Mouse (Mus musculus): ENCODE data around the gene Cbwd1. TPM values are rescaled to one million over a fixed set of nuclear protein-coding genes. Genes with fewer than 3 reads are reported as not detected.
A peak's percentile ranks its signal among the peaks of the same experiment; 100 is the strongest.

Gene Cbwd1
- polyA plus RNA-seq, 1 experiment from 2014 or later, result 19.8 TPM

GRCm38 (mm10) chr19:24966203-24966602, 4.8 kb upstream of the Cbwd1 start:
- no peak overlapping the region for H3K27ac ChIP-seq
- WGBS, result 85% methylated on average over 2 of the region's 2 CpGs

DNA sequence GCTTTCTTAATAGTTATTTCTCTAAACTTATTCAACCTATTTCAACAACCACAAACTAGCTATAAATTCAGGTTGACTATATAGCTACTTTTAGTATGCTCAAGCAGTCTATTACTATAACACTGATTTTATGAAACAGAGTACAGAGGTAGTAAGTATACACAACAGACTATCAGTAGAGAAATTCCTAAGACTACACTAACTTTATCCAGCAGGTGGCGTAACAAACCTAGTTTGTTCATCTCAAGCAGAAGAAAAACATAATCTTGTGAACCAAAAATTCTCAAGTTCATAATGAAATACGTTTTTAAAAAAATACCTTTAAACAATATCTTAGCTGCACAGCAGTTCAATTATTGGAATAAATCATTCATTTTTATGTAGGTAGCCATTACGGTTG, 2.9 kb downstream of the Cbwd1 start:
- H3K27ac ChIP-seq, result no peak overlapping the region
- H3K36me3 ChIP-seq, result peaks cover 16% of the 10 kb centered on the region
- H3K9me3 ChIP-seq (replicated peaks), result no peaks in the 10 kb centered on the region
- WGBS, result 40% methylated on average over 3 of the region's 3 CpGs
- no peak for ATAC-seq (ENCODE audit: low FRiP score)
- no peak overlapping the region for H3K9ac ChIP-seq
- no peaks in the 10 kb centered on the region for H3K27me3 ChIP-seq
- peaks cover 10% of the 10 kb centered on the region for H3K4me1 ChIP-seq
- no peak overlapping the region for H3K4me3 ChIP-seq
- no peak overlapping the region for H3K4me2 ChIP-seq (replicated peaks)

More at GRCm38 (mm10) chr19:24966203-24966602, 4.8 kb upstream of the Cbwd1 start:
- Histone ChIP-seq H3K4me2 (replicated peaks) (no peak overlapping the region), H3K4me3 (no peak overlapping the region), H3K9ac (no peak overlapping the region), H3K4me1 (no peaks in the 10 kb centered on the region), H3K9me3 (replicated peaks) (no peaks in the 10 kb centered on the region), H3K27me3 (no peaks in the 10 kb centered on the region), H3K36me3 (no peaks in the 10 kb centered on the region)
- no peak for ATAC-seq (ENCODE audit: low FRiP score)

DNA sequence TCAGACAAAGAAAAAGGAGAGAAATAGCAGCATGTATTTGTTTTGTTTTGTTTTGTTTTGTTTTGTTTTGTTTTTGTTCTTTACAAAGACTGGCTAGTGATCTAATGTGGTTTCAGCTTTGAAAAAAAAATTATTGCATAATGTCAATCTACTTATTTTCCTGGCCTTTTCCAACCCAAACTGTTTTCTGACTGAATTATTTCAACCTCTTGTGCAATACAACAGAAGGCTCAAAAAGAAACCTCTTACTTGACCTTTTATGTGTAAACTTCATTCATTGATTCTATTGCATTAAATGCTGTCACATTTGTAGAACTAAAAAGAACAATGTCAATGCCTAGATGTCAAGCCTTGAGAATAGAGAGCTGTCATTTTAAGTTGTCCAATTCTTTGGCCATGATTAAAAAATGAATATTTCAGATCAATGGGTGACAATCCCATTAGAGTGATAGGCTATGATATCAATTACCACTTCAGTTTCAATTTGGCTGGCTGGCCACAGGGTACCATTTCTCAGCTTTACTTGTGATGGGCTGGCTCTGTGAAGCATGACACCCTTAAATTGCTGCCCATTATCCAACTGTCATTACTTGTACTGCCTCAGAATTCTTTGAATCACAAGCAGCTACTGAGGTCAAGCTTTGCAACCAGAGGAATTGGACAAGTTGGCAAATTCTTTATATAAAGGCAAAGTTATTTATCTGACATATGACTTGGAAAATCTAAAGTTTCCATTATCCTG, 15.7 kb downstream of the Cbwd1 start:
- Histone ChIP-seq H3K27ac (no peak overlapping the region), H3K4me2 (replicated peaks) (no peak overlapping the region), H3K27me3 (no peaks in the 10 kb centered on the region), H3K9me3 (replicated peaks) (no peaks in the 10 kb centered on the region), H3K36me3 (0 out of 2 replicates have a peak, but pooled peaks cover 2% of the 10 kb centered on the region), H3K9ac (no peak overlapping the region), H3K4me1 (no peaks in the 10 kb centered on the region), H3K4me3 (no peak overlapping the region)
- no peak for ATAC-seq (ENCODE audit: low FRiP score)

DNA sequence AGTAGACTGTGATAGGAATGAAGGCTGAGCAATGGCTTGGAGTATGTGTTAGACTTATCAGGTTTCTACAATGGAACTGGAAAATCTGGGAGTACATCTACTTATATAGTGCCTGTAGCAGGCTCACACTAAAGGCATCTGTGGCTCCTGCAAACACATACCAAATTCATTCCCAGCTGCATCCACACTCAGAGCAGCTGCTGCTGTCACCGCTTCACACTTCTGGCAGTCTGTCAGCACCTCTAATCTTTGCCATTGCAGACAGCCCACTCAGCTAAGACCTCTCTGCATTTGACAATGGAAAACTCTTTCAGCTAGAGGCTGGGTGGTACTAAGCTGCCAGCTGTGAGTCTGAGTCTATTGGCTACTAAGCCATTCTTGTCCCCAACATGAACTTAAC, 24.3 kb downstream of the Cbwd1 start:
- no peak overlapping the region for H3K27ac ChIP-seq
- H3K9me3 ChIP-seq (replicated peaks), result no peaks in the 10 kb centered on the region
- H3K36me3 ChIP-seq, result peaks cover 8% of the 10 kb centered on the region; the same call in 1 of the 2 replicates
- H3K4me1 ChIP-seq, result no peaks in the 10 kb centered on the region
- H3K9ac ChIP-seq, result no peak overlapping the region
- 52% methylated on average over 1 of the region's 1 CpGs for WGBS
- H3K4me2 ChIP-seq (replicated peaks), result no peak overlapping the region
- H3K4me3 ChIP-seq, result no peak overlapping the region
- ATAC-seq (ENCODE audit: low FRiP score), result no peak
- no peaks in the 10 kb centered on the region for H3K27me3 ChIP-seq

GRCm38 (mm10) chr19:24929041-24929440, 32.4 kb downstream of the Cbwd1 start:
- ATAC-seq (ENCODE audit: low FRiP score), result no peak
- WGBS, result 39% methylated on average over 1 of the region's 1 CpGs

DNA sequence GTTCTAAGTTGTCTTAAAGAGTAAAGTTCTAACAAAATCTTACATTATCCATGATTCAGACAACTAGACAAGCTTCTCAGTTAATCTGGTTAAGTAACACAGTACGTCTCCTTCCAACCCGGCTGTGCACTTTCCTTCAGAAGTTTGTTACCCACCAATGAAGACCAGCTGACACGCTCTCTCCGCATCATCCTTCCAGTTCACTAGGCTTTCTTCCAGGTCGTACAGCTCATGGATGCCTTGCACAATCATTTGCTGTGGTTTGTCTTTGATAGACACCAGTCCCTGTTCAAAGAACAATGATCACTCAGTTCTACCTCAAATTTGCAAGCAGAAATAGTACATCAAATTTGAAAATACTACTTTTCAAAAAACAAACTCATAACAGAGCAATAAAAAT, 40.5 kb downstream of the Cbwd1 start:
- H3K27me3 ChIP-seq, result no peaks in the 10 kb centered on the region
- 91% methylated on average over 5 of the region's 5 CpGs for WGBS
- no peak overlapping the region for H3K27ac ChIP-seq
- H3K9ac ChIP-seq, result no peak overlapping the region
- H3K9me3 ChIP-seq (replicated peaks), result no peaks in the 10 kb centered on the region
- peaks cover 22% of the 10 kb centered on the region for H3K36me3 ChIP-seq
- no peak overlapping the region for H3K4me3 ChIP-seq
- no peaks in the 10 kb centered on the region for H3K4me1 ChIP-seq
- H3K4me2 ChIP-seq (replicated peaks), result no peak overlapping the region
- no peak for ATAC-seq (ENCODE audit: low FRiP score)

More at GRCm38 (mm10) chr19:24929041-24929440, 32.4 kb downstream of the Cbwd1 start:
- H3K27me3 ChIP-seq, result no peaks in the 10 kb centered on the region
- no peaks in the 10 kb centered on the region for H3K4me1 ChIP-seq
- H3K9me3 ChIP-seq (replicated peaks), result no peaks in the 10 kb centered on the region
- no peak overlapping the region for H3K4me2 ChIP-seq (replicated peaks)
- no peak overlapping the region for H3K9ac ChIP-seq
- no peak overlapping the region for H3K27ac ChIP-seq
- H3K36me3 ChIP-seq, result no peaks in the 10 kb centered on the region; the same call in 1 of the 2 replicates
- H3K4me3 ChIP-seq, result no peak overlapping the region

DNA sequence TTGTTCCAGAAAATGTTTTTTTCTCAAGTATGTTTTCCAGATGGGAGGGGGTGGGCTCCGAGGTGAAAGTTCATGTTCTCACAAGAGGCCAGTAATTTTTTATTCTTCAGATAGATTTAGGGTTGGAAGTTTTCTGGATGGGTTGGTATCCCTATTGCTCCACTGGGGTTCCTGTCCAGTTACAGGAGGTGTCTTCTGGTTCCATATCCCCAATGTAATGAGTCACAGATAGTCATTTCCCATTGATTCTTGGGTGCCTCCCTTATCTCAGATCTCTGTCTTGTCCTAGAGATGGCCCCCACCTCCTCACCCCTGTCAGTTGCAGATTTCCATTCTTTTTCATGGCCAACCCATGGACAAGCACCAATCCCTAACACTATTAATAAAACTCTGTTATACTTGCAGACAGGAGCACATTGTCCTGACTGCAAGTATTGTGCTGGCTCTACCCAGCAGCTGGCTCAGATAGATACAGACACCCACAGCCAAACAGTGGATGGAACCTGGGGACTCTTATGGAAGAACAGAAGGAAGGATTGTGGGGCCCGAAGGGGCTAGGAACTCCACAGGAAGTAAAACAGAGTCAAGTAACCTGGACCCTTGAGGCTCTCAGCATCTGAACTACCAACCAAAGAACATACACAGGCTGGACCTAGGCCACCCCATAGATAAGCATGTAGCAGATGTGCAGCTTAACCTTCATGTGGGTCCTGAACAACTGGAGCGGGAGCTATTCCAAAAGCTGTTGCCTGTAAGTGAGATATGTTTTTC, 52.8 kb downstream of the Cbwd1 start:
- 93% methylated on average over 3 of the region's 3 CpGs for WGBS

DNA sequence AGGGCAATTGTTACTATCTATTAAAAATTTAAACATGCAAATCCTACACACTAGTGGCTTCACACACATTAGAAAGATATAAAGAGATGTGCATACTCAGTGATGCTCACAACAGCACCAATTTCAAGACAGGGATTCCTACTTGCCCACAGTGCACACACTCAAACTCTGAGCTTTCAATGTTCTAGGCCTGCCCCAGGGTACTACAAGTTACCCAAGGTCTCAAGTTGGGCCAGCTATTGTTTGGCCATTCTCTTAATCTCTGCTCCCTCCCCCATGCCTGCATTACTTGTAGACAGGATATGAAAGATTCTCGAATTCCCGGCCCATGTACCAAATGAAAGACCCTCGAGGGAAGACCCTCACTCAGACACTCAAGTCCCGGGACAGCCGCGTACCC, 53.8 kb downstream of the Cbwd1 start:
- ATAC-seq (ENCODE audit: low FRiP score), result no peak
- Histone ChIP-seq H3K27ac (no peak overlapping the region), H3K4me1 (no peaks in the 10 kb centered on the region), H3K4me3 (no peak overlapping the region), H3K27me3 (peaks cover 17% of the 10 kb centered on the region), H3K9me3 (replicated peaks) (no peaks in the 10 kb centered on the region), H3K4me2 (replicated peaks) (no peak overlapping the region), H3K9ac (no peak overlapping the region), H3K36me3 (no peaks in the 10 kb centered on the region)
- 95% methylated on average over 6 of the region's 6 CpGs for WGBS

More for the DNA sequence above, 52.8 kb downstream of the Cbwd1 start:
- no peaks in the 10 kb centered on the region for H3K36me3 ChIP-seq
- H3K4me1 ChIP-seq, result no peaks in the 10 kb centered on the region
- peaks cover 9% of the 10 kb centered on the region for H3K27me3 ChIP-seq
- no peak overlapping the region for H3K4me2 ChIP-seq (replicated peaks)
- no peak overlapping the region for H3K4me3 ChIP-seq
- ATAC-seq (ENCODE audit: low FRiP score), result no peak
- no peaks in the 10 kb centered on the region for H3K9me3 ChIP-seq (replicated peaks)
- H3K9ac ChIP-seq, result no peak overlapping the region
- no peak overlapping the region for H3K27ac ChIP-seq

- Histone ChIP-seq H3K4me3 (no peak overlapping the region), H3K4me1 (peaks cover 17% of the 10 kb centered on the region), H3K27ac (no peak overlapping the region), H3K9me3 (replicated peaks) (no peaks in the 10 kb centered on the region), H3K27me3 (peaks cover 61% of the 10 kb centered on the region), H3K36me3 (no peaks in the 10 kb centered on the region), H3K4me2 (replicated peaks) (no peak overlapping the region), H3K9ac (no peak overlapping the region)
- 45% methylated on average over 2 of the region's 2 CpGs for WGBS
- no peak for ATAC-seq (ENCODE audit: low FRiP score)
Measured at GRCm38 (mm10) chr19:24902821-24903220, 58.6 kb downstream of the Cbwd1 start.

- 2% methylated on average over 2 of the region's 2 CpGs for WGBS
- H3K4me2 ChIP-seq (replicated peaks), result no peak overlapping the region
- peaks cover 20% of the 10 kb centered on the region for H3K4me1 ChIP-seq
- H3K27me3 ChIP-seq, result peaks cover 67% of the 10 kb centered on the region
- H3K9me3 ChIP-seq (replicated peaks), result no peaks in the 10 kb centered on the region
- H3K4me3 ChIP-seq, result no peak overlapping the region
- no peaks in the 10 kb centered on the region for H3K36me3 ChIP-seq
- ATAC-seq (ENCODE audit: low FRiP score), result no peak
- no peak overlapping the region for H3K9ac ChIP-seq
- H3K27ac ChIP-seq, result no peak overlapping the region
Measured at GRCm38 (mm10) chr19:24902256-24902655, 59.2 kb downstream of the Cbwd1 start.

DNA sequence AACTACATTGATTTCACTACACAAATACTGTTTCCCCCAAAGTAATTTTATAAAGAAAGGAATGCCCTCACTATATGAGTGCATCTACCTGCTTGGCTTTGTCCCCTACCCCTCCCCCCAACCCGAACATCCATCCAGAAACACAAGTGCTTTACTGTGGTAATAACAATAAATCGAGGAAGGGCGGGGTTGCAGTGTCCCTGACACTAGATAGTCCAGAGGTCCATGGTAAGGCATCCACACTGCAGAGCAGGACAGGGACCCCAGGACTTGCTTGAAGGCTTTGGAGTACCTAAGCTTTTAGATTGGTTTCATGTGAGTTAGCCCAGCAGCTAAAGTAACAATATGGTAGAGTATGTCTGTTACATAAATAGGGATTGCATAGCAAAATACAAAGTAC, 59.7 kb downstream of the Cbwd1 start:
- H3K27ac ChIP-seq, result no peak overlapping the region
- H3K4me1 ChIP-seq, result peaks cover 22% of the 10 kb centered on the region
- ATAC-seq (ENCODE audit: low FRiP score), result no peak
- 8% methylated on average over 3 of the region's 3 CpGs for WGBS
- peaks cover 73% of the 10 kb centered on the region for H3K27me3 ChIP-seq
- no peak overlapping the region for H3K9ac ChIP-seq
- H3K4me2 ChIP-seq (replicated peaks), result no peak overlapping the region
- H3K36me3 ChIP-seq, result no peaks in the 10 kb centered on the region
- H3K9me3 ChIP-seq (replicated peaks), result no peaks in the 10 kb centered on the region
- no peak overlapping the region for H3K4me3 ChIP-seq

GRCm38 (mm10) chr19:24900581-24901220, 60.7 kb downstream of the Cbwd1 start, which contains the start of gene Foxd4:
Gene Foxd4, minus strand, starts transcription at chr19:24901197.
- ATAC-seq (ENCODE audit: low FRiP score), result 0 out of 2 replicates have a peak, but pooled peaks have one; percentile 17
- no peaks in the 10 kb centered on the region for H3K9me3 ChIP-seq (replicated peaks)
- WGBS, result under 1% methylated on average over 25 of the region's 27 CpGs

More at GRCm38 (mm10) chr19:24900581-24901220, 60.7 kb downstream of the Cbwd1 start, which contains the start of gene Foxd4:
- Histone ChIP-seq H3K4me3 (peak within 1 kb of the TSS; percentile 40), H3K4me1 (peaks cover 22% of the 10 kb centered on the region), H3K36me3 (no peaks in the 10 kb centered on the region), H3K27me3 (peaks cover 82% of the 10 kb centered on the region), H3K4me2 (replicated peaks) (peak within 1 kb of the TSS; percentile 64), H3K9ac (no peak within 1 kb of the TSS), H3K27ac (no peak within 1 kb of the TSS)
